Mouse (Mus musculus) layer of hippocampus, postnatal 10 days (tissue): ENCODE measurements around the gene Rnft2. TPM values are rescaled to one million over a fixed set of nuclear protein-coding genes. Genes with fewer than 3 reads are reported as not detected.

Source experiments
- DNase-seq, 2 experiments: peaks; one replicate each; pipeline ENCODE4 v3.0.0; 2021; ENCODE audit warnings: low spot score in 2 of 2
- long read RNA-seq: library from polyadenylated mRNA; stranded (forward); transcript quantifications from one replicate; pipeline ENCODE4 v2.0.0, GENCODE M21; 2023
- total RNA-seq, 2 experiments: library from RNA; stranded (reverse); gene quantifications; 2 replicates each; pipeline ENCODE4 v1.2.3; 2021

Rnft2 gene
- 10 to 100 TPM; 85.9 to 91.1 TPM for total RNA-seq
- long read RNA-seq, full-length matches to known transcripts: 11 of 47 reads
- long read RNA-seq, partial matches to known transcripts: 3 of 47 reads
- long read RNA-seq, other reads (novel, unspliced or antisense): 33 of 47 reads

GRCm38 (mm10) chr5:118244606-118245443 lies at the start of gene Rnft2, which contains the start of gene 2410131K14Rik:
Gene Rnft2, minus strand, starts transcription at chr5:118245116.
Gene 2410131K14Rik, plus strand, starts transcription at chr5:118245227.
- peak; percentile 99 to 100 for DNase-seq

DNA sequence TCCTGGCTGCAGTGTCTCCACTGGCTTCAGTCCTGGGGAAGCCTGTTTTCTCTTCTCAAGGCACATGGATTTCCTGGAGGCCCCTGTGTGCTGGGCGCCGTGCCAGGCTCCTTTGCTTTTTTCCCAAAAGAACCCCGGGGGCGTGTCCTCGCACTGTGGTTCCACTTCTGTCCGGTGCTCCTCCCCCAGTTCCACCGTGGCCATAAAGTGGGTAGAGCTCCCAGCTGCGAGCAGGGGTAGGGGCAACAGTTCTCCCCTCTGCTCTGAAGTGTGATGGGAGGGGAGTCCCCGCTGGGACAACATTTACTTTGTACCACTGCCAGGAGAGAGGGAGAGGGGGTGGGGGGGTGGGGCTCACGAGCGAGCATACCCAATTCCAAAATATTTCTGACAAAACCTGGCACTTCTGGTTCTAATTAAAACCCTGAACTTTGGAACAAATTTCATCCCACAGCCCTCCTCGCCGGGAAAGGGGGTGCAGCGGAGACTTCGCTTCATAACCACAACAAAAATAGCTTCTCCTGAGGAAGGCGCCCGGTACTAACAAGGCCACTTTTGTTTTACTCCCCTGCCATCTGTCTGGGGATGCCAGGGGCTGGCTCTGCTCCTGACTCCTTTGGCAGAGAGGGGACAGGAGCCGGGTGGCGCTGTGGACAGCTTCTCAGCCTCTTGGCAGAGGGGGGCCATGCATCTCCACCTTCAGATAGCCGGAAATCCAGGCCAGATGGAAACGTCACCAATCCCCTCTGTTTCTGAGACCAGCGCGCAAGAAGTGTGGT lies 49.4 kb upstream of the Rnft2 start:
- DNase-seq: peak; percentile 88 to 90

GRCm38 (mm10) chr5:118292476-118292875 lies 47.6 kb upstream of the Rnft2 start:
- no peak for DNase-seq

GRCm38 (mm10) chr5:118291453-118291852 lies 46.5 kb upstream of the Rnft2 start:
- DNase-seq: no peak

- DNase-seq: no peak
Measured at GRCm38 (mm10) chr5:118277741-118278495, 33.0 kb upstream of the Rnft2 start.

DNA sequence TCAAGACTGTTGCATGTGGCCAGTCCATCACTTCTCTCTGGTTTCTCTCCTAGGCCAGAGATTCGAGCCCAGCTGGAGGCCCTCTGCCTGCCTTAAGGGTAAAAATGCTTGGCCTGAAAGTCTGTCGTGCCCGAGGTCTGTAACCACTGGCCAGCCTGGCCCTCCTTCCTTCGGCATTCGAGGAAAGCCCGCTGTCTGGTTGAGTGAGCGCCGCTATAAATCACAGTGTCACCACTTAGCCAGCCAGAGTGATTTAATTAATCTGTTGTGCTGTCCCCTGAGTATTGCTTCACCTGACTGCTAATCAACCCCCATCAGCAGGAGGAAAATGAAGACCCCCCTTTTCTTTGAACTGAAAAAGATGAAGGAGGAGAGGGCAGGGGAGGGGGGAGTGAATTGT lies 31.8 kb upstream of the Rnft2 start:
- DNase-seq: no peak

DNA sequence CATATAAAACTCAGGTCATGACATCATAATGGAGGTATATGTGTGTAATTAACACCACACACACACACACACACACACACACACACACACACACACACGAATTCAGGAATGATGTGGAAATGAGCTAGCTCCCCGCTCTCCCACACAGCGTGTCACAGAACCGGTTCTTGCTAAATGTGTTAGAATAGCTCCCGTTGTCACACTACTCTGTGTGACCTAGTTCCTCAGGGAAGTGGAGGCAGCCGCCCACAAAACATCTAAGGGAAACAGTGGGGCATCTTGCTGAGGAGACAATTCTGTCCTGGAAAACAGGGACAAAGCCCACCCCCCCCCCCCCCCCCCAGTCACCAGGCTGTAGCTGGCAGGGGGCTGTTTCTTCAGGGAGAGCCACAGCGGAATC lies 31.4 kb upstream of the Rnft2 start:
- DNase-seq: no peak

GRCm38 (mm10) chr5:118274546-118274945 lies 29.6 kb upstream of the Rnft2 start:
- no peak for DNase-seq

DNA sequence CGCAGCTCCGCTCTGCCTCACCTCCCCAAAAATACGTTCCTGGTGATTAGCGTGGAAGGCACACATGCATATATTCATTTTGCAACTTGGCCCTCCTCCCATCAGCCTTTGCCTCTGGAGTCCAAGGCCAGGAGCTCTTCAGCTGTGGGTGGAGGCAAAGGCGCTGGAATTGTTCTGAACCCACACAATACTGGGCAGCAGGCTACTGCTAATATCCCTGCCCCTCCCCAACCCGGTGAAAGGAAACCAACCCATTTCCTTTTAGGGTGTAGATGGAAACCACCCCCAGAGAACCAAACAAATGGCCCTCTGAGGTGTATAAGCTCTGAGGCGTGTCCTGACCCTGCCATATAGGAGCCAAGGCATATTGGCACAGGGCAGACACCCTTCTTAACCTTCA lies 28.5 kb upstream of the Rnft2 start:
- DNase-seq: no peak

GRCm38 (mm10) chr5:118271449-118272110 lies 26.7 kb upstream of the Rnft2 start:
- DNase-seq: no peak

DNA sequence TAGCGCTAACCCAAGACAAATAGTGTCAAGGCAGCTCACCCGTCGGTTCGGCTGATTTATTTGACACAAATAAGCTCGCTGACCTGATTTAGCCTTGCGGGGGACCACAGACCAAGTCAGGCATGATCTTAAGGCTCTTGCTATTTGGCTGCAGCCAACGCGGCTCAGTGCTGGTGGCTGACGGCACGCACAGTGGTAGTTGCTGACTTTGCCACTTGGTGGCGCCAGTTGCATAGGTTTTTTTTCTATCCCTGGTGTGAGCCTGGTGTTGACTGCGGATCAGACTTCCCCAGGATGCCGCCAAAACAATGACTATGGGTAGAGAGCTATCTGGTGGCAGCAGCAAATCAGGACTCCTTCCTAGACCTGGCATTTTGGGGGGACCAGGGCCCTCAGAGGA lies 24.1 kb upstream of the Rnft2 start:
- peak; percentile 95 for DNase-seq

DNA sequence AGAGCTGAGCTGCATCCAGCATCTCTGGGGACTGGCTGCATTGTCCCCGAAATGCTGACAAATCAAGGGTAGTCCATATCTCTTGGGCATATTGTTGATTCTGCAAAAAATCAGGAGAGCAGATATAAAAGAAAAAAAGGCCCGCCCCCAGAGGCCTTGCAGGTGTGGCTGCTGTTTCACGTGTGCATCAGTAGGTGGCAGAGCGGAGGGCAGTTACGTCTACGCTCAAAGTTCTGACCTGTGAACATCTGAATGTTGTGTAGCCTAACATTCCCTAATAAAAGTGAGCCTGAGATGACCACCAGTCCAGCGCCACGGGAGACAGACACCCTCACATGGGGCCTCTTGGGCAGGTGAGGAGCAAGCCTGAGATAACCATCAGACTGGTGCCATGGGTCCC lies 21.4 kb upstream of the Rnft2 start:
- no peak for DNase-seq

DNA sequence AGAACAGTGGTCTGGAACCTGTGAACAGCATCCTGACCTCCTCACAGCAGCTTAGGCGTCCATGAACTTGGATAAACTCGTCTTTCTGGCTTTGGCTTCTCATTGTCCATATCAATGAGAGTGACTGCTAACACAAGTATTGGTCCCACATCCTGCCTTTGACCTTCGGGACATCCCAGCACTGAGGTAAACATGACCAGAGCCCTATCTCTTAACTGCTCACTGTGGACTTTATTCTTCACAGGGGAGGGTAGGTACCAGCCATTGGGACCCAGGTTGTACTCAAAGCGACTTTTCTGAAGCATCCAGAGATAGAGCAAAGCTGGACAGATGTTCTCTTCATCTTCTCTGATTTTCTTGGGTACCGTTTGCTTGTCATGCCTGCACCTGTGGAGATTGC lies 20.4 kb upstream of the Rnft2 start:
- DNase-seq: no peak

DNA sequence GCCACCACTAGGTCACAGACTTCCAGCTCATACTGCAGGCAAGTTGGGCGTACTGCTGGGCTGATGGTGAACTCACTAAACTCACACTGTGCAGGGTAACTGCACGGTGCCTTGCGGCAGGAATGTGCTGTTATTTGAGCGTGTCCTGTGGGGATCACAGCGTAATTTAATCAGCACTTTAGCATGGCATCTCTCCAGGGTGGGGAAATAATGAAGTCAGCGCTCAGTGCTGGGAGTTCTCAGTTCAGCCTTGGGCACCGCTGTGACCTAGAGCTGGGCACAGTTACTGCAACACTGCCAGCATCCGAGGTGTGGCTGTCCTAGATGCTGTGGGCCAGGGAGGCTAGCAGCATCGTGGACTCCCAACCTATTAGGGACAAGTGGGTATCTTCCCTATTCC lies 19.4 kb upstream of the Rnft2 start:
- DNase-seq: no peak

DNA sequence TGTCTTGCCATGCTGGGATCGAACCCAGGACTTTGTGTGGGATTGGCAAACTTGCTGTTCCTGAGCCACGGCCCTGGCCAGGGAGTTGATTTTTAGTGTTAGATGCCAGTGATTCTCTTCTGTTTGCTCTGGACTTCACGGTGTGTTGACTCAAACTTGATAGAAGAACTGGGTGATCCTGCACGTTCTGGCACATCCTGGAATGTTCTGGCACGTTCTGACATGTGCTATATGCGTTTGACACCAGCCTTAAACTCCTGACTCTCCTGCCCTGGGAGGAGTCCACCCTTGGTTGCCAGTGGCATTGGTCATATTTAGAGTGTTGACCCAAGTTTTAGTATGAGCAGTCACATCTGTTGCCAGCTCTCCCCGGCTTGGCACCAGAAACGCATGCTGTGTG lies 17.5 kb upstream of the Rnft2 start:
- DNase-seq: peak in 1 of 2 experiments; percentile 8

- DNase-seq: no peak
Measured at GRCm38 (mm10) chr5:118261181-118261580, 16.3 kb upstream of the Rnft2 start.

DNA sequence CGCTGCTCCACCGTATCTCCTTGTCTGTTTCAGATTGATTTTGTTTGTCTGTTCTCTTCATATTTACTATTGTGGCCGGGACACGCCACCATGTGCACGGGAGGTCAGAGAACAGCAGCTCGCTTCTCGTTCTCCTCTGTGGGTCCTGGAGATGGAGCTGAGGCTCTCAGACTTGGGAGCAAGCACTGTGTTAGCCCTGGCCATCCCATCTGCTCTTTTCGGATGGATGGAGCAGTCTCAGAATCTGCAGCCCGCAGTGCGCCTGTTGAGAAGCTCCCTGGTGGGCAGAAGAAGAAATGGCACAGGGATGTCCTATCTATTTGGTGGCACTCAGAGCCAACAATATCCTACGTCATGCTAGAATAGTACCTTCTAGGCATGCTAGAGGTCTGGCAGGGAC lies 15.7 kb upstream of the Rnft2 start:
- no peak for DNase-seq

- no peak for DNase-seq
Measured at GRCm38 (mm10) chr5:118260055-118260454, 15.1 kb upstream of the Rnft2 start.

- DNase-seq: no peak
Measured at GRCm38 (mm10) chr5:118259636-118260035, 14.7 kb upstream of the Rnft2 start.

GRCm38 (mm10) chr5:118259152-118259551 lies 14.2 kb upstream of the Rnft2 start:
- peak; percentile 41 to 57 for DNase-seq

- DNase-seq: no peak
Measured at GRCm38 (mm10) chr5:118256981-118257380, 12.1 kb upstream of the Rnft2 start.
